9 mouse cellular contexts compared by ENCODE assay signal in genomic region chr13:117048541-117048971, GRCm38 (mm10). TPM values are rescaled to one million over a fixed set of nuclear protein-coding genes. Genes with fewer than 3 reads are reported as not detected.
A peak's percentile ranks its signal among the peaks of the same experiment; 100 is the strongest.
DNase-seq lines count a peak whose midpoint lies in the region; ATAC-seq lines count a peak whose summit lies in the region.
"Had no signal": no experiment of that assay in that cellular context is flagged by ENCODE, and none has a peak within 500 bp of the region (broad histone marks: within the 10 kb centered on the region; RNA-seq: fewer than 3 reads in every experiment).

No protein-coding gene starts in this region.

- intact Hi-C loops in heart, postnatal 14 days (cut with DNase I), result no loop called here

- H3K4me3 ChIP-seq in embryonic facial prominence, embryonic 13.5 days, result no peak overlapping the region
- no peak overlapping the region for H3K4me3 ChIP-seq in embryonic facial prominence, embryonic 10.5 days
- H3K4me3 ChIP-seq in midbrain, embryonic 14.5 days (replicated peaks; ENCODE audit: low read depth, low read length), result no peak overlapping the region
- H3K4me3 ChIP-seq: liver, embryonic 13.5 days had no signal

- peak overlapping the region; percentile 20; the same call in 1 of the 2 replicates for H3K4me2 ChIP-seq in embryonic facial prominence, embryonic 13.5 days
- H3K4me2 ChIP-seq in midbrain, embryonic 14.5 days (ENCODE audit: low read length), result no peak overlapping the region
- H3K4me2 ChIP-seq: liver, embryonic 13.5 days had no signal

- no peaks in the 10 kb centered on the region for H3K27me3 ChIP-seq in embryonic facial prominence, embryonic 13.5 days
- no peaks in the 10 kb centered on the region for H3K27me3 ChIP-seq in embryonic facial prominence, embryonic 10.5 days (replicated peaks; ENCODE audit: low read depth, poor library complexity, severe bottlenecking)
- no peaks in the 10 kb centered on the region for H3K27me3 ChIP-seq in midbrain, embryonic 14.5 days (ENCODE audit: control insufficient read depth, insufficient read depth, low read length)
- H3K27me3 ChIP-seq: liver, embryonic 13.5 days had no signal

- H3K4me1 ChIP-seq in embryonic facial prominence, embryonic 13.5 days, result peaks cover 11% of the 10 kb centered on the region; the same call in 1 of the 2 replicates
- H3K4me1 ChIP-seq in embryonic facial prominence, embryonic 10.5 days, result no peaks in the 10 kb centered on the region
- no peaks in the 10 kb centered on the region for H3K4me1 ChIP-seq in midbrain, embryonic 14.5 days (ENCODE audit: control insufficient read depth, insufficient read depth, low read length)
- H3K4me1 ChIP-seq: liver, embryonic 13.5 days had no signal

- no peak overlapping the region for H3K9ac ChIP-seq in embryonic facial prominence, embryonic 13.5 days
- H3K9ac ChIP-seq in midbrain, embryonic 14.5 days (replicated peaks; ENCODE audit: low read length), result no peak overlapping the region
- H3K9ac ChIP-seq: liver, embryonic 13.5 days had no signal

- ATAC-seq in embryonic facial prominence, embryonic 13.5 days (ENCODE audit: insufficient number of reproducible peaks, insufficient read depth, low FRiP score, low TSS enrichment, low read depth), result no peak
- no peak for ATAC-seq in midbrain, embryonic 14.5 days (ENCODE audit: low FRiP score, low TSS enrichment)

- no peaks in the 10 kb centered on the region for H3K36me3 ChIP-seq in embryonic facial prominence, embryonic 13.5 days
- H3K36me3 ChIP-seq in embryonic facial prominence, embryonic 10.5 days (replicated peaks), result no peaks in the 10 kb centered on the region
- H3K36me3 ChIP-seq in midbrain, embryonic 14.5 days (ENCODE audit: control insufficient read depth, insufficient read depth, low read length), result no peaks in the 10 kb centered on the region
- H3K36me3 ChIP-seq: liver, embryonic 13.5 days had no signal

- no peaks in the 10 kb centered on the region for H3K9me3 ChIP-seq in embryonic facial prominence, embryonic 13.5 days
- H3K9me3 ChIP-seq in embryonic facial prominence, embryonic 10.5 days, result no peaks in the 10 kb centered on the region
- no peaks in the 10 kb centered on the region for H3K9me3 ChIP-seq in midbrain, embryonic 14.5 days (ENCODE audit: control insufficient read depth, low read length)
- H3K9me3 ChIP-seq: liver, embryonic 13.5 days had no signal

- 33% methylated on average over 5 of the region's 5 CpGs for WGBS in embryonic facial prominence, embryonic 13.5 days
- 88% methylated on average over 5 of the region's 5 CpGs for WGBS in embryonic facial prominence, embryonic 10.5 days
- WGBS in midbrain, embryonic 14.5 days, result 88% methylated on average over 5 of the region's 5 CpGs

- DNase-seq in embryonic facial prominence, embryonic 10.5 days (ENCODE audit: low spot score), result no peak
- DNase-seq in brain, embryonic 18.5 days (ENCODE audit: low read depth, low spot score), result peak; percentile 66
- DNase-seq in layer of hippocampus, postnatal 14 days (ENCODE audit: low spot score in 2 of 2), result peak; percentile 46 to 83
- DNase-seq in right cerebral cortex, postnatal 10 days (ENCODE audit: low spot score in 2 of 2), result peak; percentile 63 to 78
- no peak for DNase-seq in midbrain, embryonic 14.5 days
- DNase-seq in heart, postnatal 14 days, result no peak
- no peak for DNase-seq in ovary, postnatal 10 days (ENCODE audit: low spot score)
- DNase-seq: liver, embryonic 13.5 days had no signal

- peak overlapping the region; percentile 13; the same call in 1 of the 2 replicates for H3K27ac ChIP-seq in embryonic facial prominence, embryonic 13.5 days
- H3K27ac ChIP-seq in embryonic facial prominence, embryonic 10.5 days (replicated peaks), result no peak overlapping the region
- no peak overlapping the region for H3K27ac ChIP-seq in midbrain, embryonic 14.5 days (replicated peaks; ENCODE audit: low read depth, low read length)
- H3K27ac ChIP-seq: liver, embryonic 13.5 days had no signal

RNA-seq across cellular contexts. Expression of gene Parp8, which starts 23.2 kb away (rescaled TPM):
- 19.9 and 21.2 TPM in 2 replicates for polyA plus RNA-seq in embryonic facial prominence, embryonic 13.5 days (2015; fragmentation: Nextera tagmentation; extraction: Ambion mirVana)
- polyA plus RNA-seq in embryonic facial prominence, embryonic 10.5 days (2016; fragmentation: Nextera tagmentation; extraction: Ambion mirVana), result 10.4 and 13.1 TPM in 2 replicates
- 10 to 100 TPM; 58.6 to 59.2 TPM for total RNA-seq in layer of hippocampus, postnatal 14 days (2021)
- 32.9 and 36.9 TPM in 2 replicates for polyA plus RNA-seq in midbrain, embryonic 14.5 days (2014; fragmentation: Nextera tagmentation; extraction: Ambion mirVana)
- total RNA-seq in heart, postnatal 14 days (2021), result 10 to 100 TPM in 1 of 2 experiments, 1 to 10 TPM in 1; 9.9 to 12.0 TPM

Comparison
In these comparisons a context has a peak if more than half of its experiments do, and no peak if none do; other contexts are left out.
1. DNase-seq: peak in brain, embryonic 18.5 days (single experiment), layer of hippocampus, postnatal 14 days (2 of 2) and right cerebral cortex, postnatal 10 days (2 of 2); none in embryonic facial prominence, embryonic 10.5 days (single experiment), midbrain, embryonic 14.5 days (single experiment), heart, postnatal 14 days (0 of 2) and ovary, postnatal 10 days (single experiment).